Mouse (Mus musculus): ENCODE data around the gene Vwa8.

DNA sequence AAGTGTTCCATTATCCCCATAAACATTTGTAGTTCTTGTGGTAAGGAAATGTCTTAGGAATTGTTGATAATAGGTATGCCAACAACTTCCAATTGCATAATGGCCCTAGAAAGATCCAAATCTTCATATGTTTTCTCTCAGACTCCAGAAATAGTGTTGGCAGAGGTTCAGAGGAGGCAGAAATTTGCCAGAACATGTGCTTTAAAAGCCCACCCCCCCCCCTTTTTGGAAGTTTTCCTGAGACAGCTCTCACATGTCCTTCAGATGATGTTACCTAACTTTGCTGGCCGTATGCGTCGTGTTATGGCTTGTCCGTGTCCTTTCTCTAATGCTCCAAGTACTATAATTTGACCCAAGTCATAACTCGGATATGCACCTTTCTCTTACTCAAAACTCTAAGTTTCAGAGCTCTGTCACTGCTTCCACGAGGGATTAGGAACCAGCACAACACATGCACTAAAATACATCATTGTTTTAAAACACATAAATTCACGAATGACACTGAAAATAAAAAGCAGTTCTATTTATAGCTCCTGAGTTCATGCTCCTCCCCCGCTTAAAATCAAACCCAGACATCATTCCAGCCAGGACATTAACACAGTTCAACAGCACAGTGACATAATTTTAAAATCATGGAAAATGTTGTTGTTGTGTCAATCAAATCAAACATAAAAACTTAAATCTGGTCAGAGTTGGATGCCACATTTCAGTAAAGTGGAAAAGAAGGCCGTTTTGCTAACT, 227.9 kb downstream of the Vwa8 start:
- TF ChIP-seq POLR2A (IDR thresholded peaks at IDR 0.05; ENCODE audit: borderline replicate concordance, extremely low read depth, insufficient read depth, insufficient read length, poor library complexity, severe bottlenecking) (no peak), CTCF (IDR thresholded peaks at IDR 0.05; ENCODE audit: borderline replicate concordance, extremely low read depth, insufficient read depth, insufficient read length) (no peak)

Data from brain, embryonic 14.5 days (tissue).